Mouse (Mus musculus) T-cell, adult 66 days (primary cell): ENCODE data around the gene Cp. TPM values are rescaled to one million over a fixed set of nuclear protein-coding genes. Genes with fewer than 3 reads are reported as not detected.

ENCODE experiments used
- total RNA-seq, 2 experiments: library from RNA; stranded (reverse); gene quantifications; 3 replicates in 1 of 2; 4 replicates in 1 of 2; pipeline ENCODE4 v1.2.4; 2023

The Cp gene
- total RNA-seq = not detected

DNA sequence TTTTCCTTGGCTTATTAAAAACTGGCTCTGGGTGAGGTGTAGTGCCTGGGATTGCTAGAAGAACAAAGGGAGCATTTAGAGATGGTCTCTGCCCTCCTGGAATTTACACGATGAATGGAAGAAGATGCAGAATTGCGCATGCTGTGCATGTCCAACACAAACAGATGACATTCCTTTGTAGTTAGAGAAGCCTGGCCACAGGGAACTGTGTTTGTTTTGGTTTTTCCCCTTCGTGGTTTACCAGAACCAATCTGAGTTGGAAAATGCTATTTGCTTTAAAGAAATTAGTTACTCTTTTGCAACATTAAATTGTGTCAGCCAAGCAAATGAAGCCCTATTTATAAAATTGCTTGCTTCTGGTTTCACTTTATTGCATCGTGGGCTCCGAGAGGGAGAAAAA lies at the start of gene Cp:
Cp (plus strand) TSS at position 170 of the 400 bp plus-strand sequence.

DNA sequence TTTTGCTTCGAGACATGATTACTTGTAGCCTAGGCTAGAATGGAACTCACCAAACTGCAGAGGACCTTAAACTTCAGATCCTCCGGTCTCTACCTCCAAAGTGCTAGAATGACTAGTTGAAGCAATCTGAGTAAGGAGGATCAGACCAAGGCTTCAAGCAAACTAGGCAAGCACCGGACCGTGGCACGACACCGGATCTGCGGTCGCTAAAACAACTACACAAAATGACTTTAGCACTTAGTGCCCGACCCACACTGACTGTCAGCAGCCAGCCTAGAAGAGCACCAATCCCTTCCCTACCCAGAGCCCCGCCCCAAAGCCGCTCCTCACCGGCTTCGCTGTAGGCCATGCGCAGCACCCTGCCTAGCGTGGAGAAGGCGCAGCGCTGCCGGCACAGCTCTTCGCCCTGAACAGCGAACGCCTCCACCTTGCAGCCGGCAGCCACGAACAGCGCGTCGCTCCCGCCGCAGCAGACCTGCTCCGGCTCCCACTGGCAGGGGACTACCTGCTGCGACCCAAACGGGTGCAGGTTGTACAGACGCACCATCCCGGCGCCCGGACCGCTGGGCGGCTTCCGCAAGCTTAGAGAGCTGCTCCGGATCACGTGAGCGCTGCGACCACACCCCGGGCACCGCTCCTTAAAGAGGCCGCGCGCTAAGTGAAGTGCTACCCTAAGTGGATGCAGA lies 78.0 kb downstream of the Cp start, which contains the start of gene Hps3:
Hps3 (minus strand) TSS at position 597 of the 686 bp plus-strand sequence.

GRCm38 (mm10) chr3:20057306-20058196 lies 100.7 kb downstream of the Cp start, which contains the start of gene Hltf:
Hltf (plus strand) TSS chr3:20057811.

Other genes starting within 250 kb of the Cp start
- 10 to 100 TPM; 76.9 to 77.8 TPM for gene Hps3, start 78.3 kb downstream of the Cp start, total RNA-seq
- gene Hltf, start 100.8 kb downstream of the Cp start, total RNA-seq = 10 to 100 TPM; 63.2 to 66.6 TPM
- gene Gyg, start 198.3 kb downstream of the Cp start, total RNA-seq = 10 to 100 TPM; 39.6 to 40.3 TPM